Mouse (Mus musculus) lung, postnatal 14 days (tissue): ENCODE data around the gene Zbtb18.

Experiments used
- DNase-seq: peaks from one replicate; pipeline ENCODE4 v3.0.0; 2021

The Zbtb18 gene

GRCm38 (mm10) chr1:177484280-177484679, 42.1 kb downstream of the Zbtb18 start:
- DNase-seq: no peak

DNA sequence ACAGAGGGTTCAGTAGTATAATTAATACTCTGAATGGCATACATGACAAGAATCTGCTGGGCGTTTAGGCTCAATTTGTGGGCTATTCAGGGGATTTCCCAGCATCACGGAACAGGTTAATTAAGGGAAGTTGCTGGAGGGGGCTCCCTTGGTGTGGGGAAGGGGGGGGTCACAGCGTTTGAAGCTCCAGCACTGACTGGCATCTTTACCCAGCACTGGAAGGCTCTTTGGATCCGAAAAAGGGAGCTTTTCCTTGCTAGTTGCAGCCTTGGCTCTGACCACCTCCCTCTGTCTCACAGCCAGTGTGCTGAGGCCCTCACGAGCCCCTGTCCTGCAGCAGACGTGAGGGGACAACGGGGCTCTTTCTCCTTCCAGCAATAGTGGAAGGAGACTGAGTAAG, 42.5 kb downstream of the Zbtb18 start:
- DNase-seq: no peak

DNA sequence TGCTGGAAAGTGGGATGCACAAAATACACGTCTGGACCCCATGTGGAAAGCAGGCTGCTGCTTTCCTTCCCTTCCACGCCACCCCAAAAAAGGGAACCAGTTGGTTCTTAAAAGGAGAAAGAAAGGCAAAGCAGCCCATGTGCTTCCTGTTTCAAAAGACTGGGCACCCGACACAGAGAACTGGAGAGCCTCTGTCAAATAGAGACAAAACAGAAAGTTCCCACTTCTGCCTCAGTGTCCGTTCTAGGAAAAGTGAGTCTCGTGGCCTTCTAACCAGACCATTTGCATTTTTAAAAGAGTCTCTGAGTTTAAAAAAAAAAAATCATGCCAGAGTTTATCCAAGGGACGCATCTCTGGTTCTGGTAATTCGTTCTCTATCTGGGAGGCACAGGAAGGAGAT, 47.7 kb downstream of the Zbtb18 start:
- DNase-seq: no peak

GRCm38 (mm10) chr1:177490808-177491207, 48.7 kb downstream of the Zbtb18 start:
- no peak for DNase-seq

GRCm38 (mm10) chr1:177491280-177491679, 49.1 kb downstream of the Zbtb18 start:
- no peak for DNase-seq

DNA sequence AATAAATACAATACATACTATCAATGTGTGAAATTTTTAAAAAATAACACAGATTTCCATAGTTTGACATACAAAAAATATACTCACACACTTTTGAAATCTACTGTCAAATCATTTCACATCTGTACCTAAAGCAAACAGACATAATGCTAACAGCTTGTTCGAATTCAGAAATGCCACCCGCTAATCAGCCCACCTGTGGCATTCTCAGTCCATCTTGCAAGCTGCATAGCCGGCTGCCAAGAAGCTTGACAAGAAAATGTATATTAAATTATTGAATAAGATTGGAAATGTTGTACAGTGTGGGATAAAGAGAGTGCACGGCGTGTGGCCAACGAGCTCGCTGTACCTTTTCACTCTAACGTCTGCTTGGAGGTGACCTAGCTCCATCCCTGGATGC, 52.2 kb downstream of the Zbtb18 start:
- DNase-seq: no peak

DNA sequence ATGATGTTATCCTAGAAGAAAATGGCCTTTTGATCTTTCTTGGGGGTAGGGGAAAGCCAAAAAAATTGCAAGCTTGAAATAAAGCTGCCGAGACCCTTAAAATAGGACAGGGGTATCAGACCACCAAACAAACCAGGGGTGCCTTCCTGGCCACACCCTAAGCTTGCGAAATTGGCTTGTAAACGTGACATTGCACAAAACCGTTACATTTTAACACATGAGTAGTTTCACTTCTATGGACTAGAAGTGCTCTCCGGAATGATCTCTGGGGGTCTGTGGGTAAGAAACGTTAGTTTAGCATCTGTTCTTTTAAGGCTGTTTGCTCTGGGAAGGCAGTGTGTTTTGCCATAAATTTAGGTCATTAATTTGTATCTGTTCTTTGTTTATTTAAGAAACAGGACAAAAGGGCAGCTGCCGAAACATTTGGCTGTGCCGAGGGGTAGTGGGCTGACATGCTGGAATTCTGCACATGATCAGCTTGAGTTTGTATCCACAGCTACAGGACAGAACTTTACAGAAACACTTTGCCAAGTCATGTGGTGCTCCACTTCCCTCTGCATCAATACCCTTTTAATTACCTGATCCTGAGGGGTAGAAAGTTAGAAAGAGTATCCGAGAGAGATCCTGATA, 52.9 kb downstream of the Zbtb18 start:
- no peak for DNase-seq
